Mouse (Mus musculus): ENCODE measurements around the gene Dok7. TPM values are rescaled to one million over a fixed set of nuclear protein-coding genes. Genes with fewer than 3 reads are reported as not detected.

Gene Dok7
- total and polyA plus RNA-seq, 3 experiments: not detected

- H3K9ac ChIP-seq (ENCODE audit: insufficient read depth, low read depth): no peak overlapping the region
- DNase-seq (ENCODE audit: extremely low read depth): no peak
- H3K36me3 ChIP-seq (replicated peaks in 1 of 2; ENCODE audit: control insufficient read depth in 1 of 2, insufficient read depth in 1 of 2, low read length in 1 of 2): no peaks in the 10 kb centered on the region
- H3K27me3 ChIP-seq (replicated peaks): peaks cover 97% of the 10 kb centered on the region
- in situ Hi-C loops (cut with MboI; ENCODE audit: low pct_ligation_motif_present, low pct_unique_long_range_greater_than_20kb, low sequenced_read_pairs) (no loop called here), dilution Hi-C loops (cut with MboI; ENCODE audit: extremely low pct_ligation_motif_present, extremely low pct_unique_long_range_greater_than_20kb, low sequenced_read_pairs) (no loop called here)
- H3K4me3 ChIP-seq (replicated peaks in 1 of 3; ENCODE audit: low read depth in 2 of 3, low read length in 2 of 3, poor library complexity in 1 of 3): no peak overlapping the region
- H3K4me2 ChIP-seq (ENCODE audit: insufficient read depth, low read depth, poor library complexity, severe bottlenecking): no peak overlapping the region
- no peaks in the 10 kb centered on the region for H3K9me3 ChIP-seq (replicated peaks; ENCODE audit: low read length)
- H3K79me2 ChIP-seq (replicated peaks; ENCODE audit: control insufficient read depth, extremely low read depth, insufficient read depth, poor library complexity, severe bottlenecking): no peaks in the 10 kb centered on the region
- no peaks in the 10 kb centered on the region; a peak in 1 of 4 replicates for H3K4me1 ChIP-seq (ENCODE audit: control insufficient read depth in 1 of 2, insufficient read depth in 2 of 2)
- no peak overlapping the region for H3K27ac ChIP-seq (ENCODE audit: insufficient read depth, low read depth)
- no peak for TF ChIP-seq ZC3H11A (IDR thresholded peaks at IDR 0.05; ENCODE audit: low read depth, low read length)
These were observed 19.8 kb downstream of the Dok7 start for GRCm38 (mm10) chr5:35076369-35076768.

DNA sequence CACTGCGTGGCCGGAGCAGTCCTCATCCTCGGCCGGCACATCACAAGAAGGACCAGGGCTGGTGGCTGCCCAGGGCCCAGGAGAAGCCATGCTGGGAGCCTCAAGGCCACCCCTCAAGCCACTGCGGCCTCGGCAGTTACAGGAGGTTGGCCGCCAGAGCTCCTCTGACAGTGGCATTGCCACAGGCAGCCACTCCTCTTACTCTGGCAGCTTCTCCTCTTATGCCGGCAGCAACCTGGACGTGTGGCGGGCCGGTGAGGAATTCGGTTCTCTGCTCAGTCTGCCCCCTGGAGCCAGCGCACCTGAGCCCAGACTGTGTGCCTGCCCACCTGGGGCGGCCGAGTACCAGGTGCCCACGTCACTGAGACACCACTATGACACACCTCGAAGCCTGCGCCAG lies 22.5 kb downstream of the Dok7 start:
- H3K4me1 ChIP-seq (ENCODE audit: control insufficient read depth in 1 of 2, insufficient read depth in 2 of 2): no peaks in the 10 kb centered on the region; a peak in 1 of 4 replicates
- no peak for DNase-seq (ENCODE audit: extremely low read depth)
- no peaks in the 10 kb centered on the region for H3K9me3 ChIP-seq (replicated peaks; ENCODE audit: low read length)
- H3K27me3 ChIP-seq (replicated peaks): peaks cover 98% of the 10 kb centered on the region
- dilution Hi-C loops (cut with MboI; ENCODE audit: extremely low pct_ligation_motif_present, extremely low pct_unique_long_range_greater_than_20kb, low sequenced_read_pairs): no loop called here
- no peak overlapping the region for H3K9ac ChIP-seq (ENCODE audit: insufficient read depth, low read depth)
- no peak overlapping the region for H3K4me3 ChIP-seq (replicated peaks in 1 of 3; ENCODE audit: low read depth in 2 of 3, low read length in 2 of 3, poor library complexity in 1 of 3)
- in situ Hi-C loops (cut with MboI; ENCODE audit: low pct_ligation_motif_present, low pct_unique_long_range_greater_than_20kb, low sequenced_read_pairs): no loop called here
- TF ChIP-seq ETS1 (conservative IDR thresholded peaks at IDR 0.05; ENCODE audit: low read depth, low read length) (no peak), JUND (conservative IDR thresholded peaks at IDR 0.05; ENCODE audit: low read depth, low read length) (no peak), MAX (IDR thresholded peaks at IDR 0.05; ENCODE audit: low read length) (no peak), CHD2 (IDR thresholded peaks at IDR 0.05; ENCODE audit: low read length) (no peak), NRF1 (IDR thresholded peaks at IDR 0.05; ENCODE audit: low read depth, low read length) (no peak), E2F4 (IDR thresholded peaks at IDR 0.05; ENCODE audit: insufficient replicate concordance, low read depth, low read length) (no peak), MAFK (IDR thresholded peaks at IDR 0.05; ENCODE audit: insufficient replicate concordance, low read length) (no peak), MXI1 (IDR thresholded peaks at IDR 0.05; ENCODE audit: low read depth, low read length) (no peak), UBTF (IDR thresholded peaks at IDR 0.05; ENCODE audit: low read depth, low read length) (no peak), PAX5 (IDR thresholded peaks at IDR 0.05; ENCODE audit: low read length) (no peak), ZC3H11A (IDR thresholded peaks at IDR 0.05; ENCODE audit: low read depth, low read length) (no peak), RAD21 (IDR thresholded peaks at IDR 0.05; ENCODE audit: low read depth, low read length) (no peak), JUN (IDR thresholded peaks at IDR 0.05; ENCODE audit: insufficient read depth, low read depth, low read length) (no peak)
- no peak overlapping the region for H3K4me2 ChIP-seq (ENCODE audit: insufficient read depth, low read depth, poor library complexity, severe bottlenecking)
- H3K79me2 ChIP-seq (replicated peaks; ENCODE audit: control insufficient read depth, extremely low read depth, insufficient read depth, poor library complexity, severe bottlenecking): no peaks in the 10 kb centered on the region
- no peak overlapping the region for H3K27ac ChIP-seq (ENCODE audit: insufficient read depth, low read depth)
- no peaks in the 10 kb centered on the region for H3K36me3 ChIP-seq (replicated peaks in 1 of 2; ENCODE audit: control insufficient read depth in 1 of 2, insufficient read depth in 1 of 2, low read length in 1 of 2)

DNA sequence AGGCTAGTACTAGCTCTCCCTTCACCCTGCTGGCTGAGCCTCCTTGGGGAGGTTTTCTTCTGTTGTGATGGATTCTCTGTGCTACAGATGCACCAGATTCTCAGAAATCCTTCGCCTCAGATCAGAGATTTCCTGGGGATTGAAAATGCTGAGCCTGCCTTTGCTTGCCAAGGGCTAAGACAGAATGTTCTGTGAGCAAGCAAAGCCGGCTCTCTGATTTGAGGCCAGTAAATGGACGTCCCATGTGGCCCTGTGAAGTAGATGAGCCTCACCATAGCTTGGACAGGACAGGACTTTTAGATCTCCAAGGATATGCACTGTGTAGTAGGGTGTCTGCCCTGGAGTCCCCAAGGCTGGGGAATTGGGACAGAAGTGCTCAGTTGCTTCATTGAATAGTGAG lies 28.3 kb downstream of the Dok7 start:
- Histone ChIP-seq H3K4me3 (replicated peaks in 1 of 3; ENCODE audit: low read depth in 2 of 3, low read length in 2 of 3, poor library complexity in 1 of 3) (no peak overlapping the region), H3K36me3 (replicated peaks in 1 of 2; ENCODE audit: control insufficient read depth in 1 of 2, insufficient read depth in 1 of 2, low read length in 1 of 2) (peaks cover 0 to 2% of the 10 kb centered on the region in 2 experiments), H3K4me1 (ENCODE audit: control insufficient read depth in 1 of 2, insufficient read depth in 2 of 2) (no peaks in the 10 kb centered on the region), H3K4me2 (ENCODE audit: insufficient read depth, low read depth, poor library complexity, severe bottlenecking) (no peak overlapping the region), H3K79me2 (replicated peaks; ENCODE audit: control insufficient read depth, extremely low read depth, insufficient read depth, poor library complexity, severe bottlenecking) (no peaks in the 10 kb centered on the region), H3K9me3 (replicated peaks; ENCODE audit: low read length) (no peaks in the 10 kb centered on the region), H3K27me3 (replicated peaks) (peaks cover 76% of the 10 kb centered on the region), H3K27ac (ENCODE audit: insufficient read depth, low read depth) (no peak overlapping the region), H3K9ac (ENCODE audit: insufficient read depth, low read depth) (no peak overlapping the region)
- DNase-seq (ENCODE audit: extremely low read depth): no peak
- dilution Hi-C loops (cut with MboI; ENCODE audit: extremely low pct_ligation_motif_present, extremely low pct_unique_long_range_greater_than_20kb, low sequenced_read_pairs): no loop called here
- TF ChIP-seq ZMIZ1 (IDR thresholded peaks at IDR 0.05; ENCODE audit: low read depth, low read length) (no peak), MEF2A (IDR thresholded peaks at IDR 0.05; ENCODE audit: borderline replicate concordance, low read depth, low read length) (no peak), TBP (conservative IDR thresholded peaks at IDR 0.05; ENCODE audit: low read depth, low read length) (no peak), USF1 (IDR thresholded peaks at IDR 0.05; ENCODE audit: low read depth, low read length) (no peak), ZKSCAN1 (IDR thresholded peaks at IDR 0.05; ENCODE audit: borderline replicate concordance, low read depth, low read length) (no peak), SMC3 (IDR thresholded peaks at IDR 0.05; ENCODE audit: low read depth, low read length) (no peak), NELFE (IDR thresholded peaks at IDR 0.05; ENCODE audit: low read depth, low read length) (no peak), CHD2 (IDR thresholded peaks at IDR 0.05; ENCODE audit: low read length) (no peak), ZNF384 (IDR thresholded peaks at IDR 0.05; ENCODE audit: low read depth, low read length) (no peak), NRF1 (IDR thresholded peaks at IDR 0.05; ENCODE audit: low read depth, low read length) (no peak)
- in situ Hi-C loops (cut with MboI; ENCODE audit: low pct_ligation_motif_present, low pct_unique_long_range_greater_than_20kb, low sequenced_read_pairs): no loop called here
